Mouse (Mus musculus): ENCODE data around the gene Chmp6. TPM values are rescaled to one million over a fixed set of nuclear protein-coding genes. Genes with fewer than 3 reads are reported as not detected.

The Chmp6 gene
- polyA plus RNA-seq, 1 experiment from 2014 or later, result 89.9 TPM

DNA sequence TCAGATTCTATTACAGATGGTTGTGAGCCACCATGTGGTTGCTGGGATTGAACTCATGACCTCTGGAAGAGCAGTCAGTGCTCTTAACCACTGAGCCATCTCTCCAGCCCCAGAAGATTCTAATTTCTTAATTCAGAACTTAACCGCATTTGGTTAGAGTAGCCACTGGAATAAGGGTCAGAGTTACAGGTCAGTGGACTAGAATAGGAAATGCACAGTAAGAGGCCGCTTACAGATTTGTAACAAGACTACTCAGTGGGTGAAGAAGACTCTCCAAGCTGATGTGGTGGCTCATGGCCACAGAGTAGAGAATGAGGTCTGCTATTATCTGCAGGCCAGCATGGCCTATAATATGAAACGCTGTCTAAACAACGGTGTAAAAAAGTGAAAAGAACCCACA is 10.3 kb upstream of the Chmp6 start:
- 88% methylated on average over 4 of the region's 4 CpGs for WGBS
- DNase-seq (ENCODE audit: low spot score) (no peak), ATAC-seq (no peak)
- H3K4me3 ChIP-seq (ENCODE audit: low read depth, low read length), result no peak overlapping the region
- H3K4me2 ChIP-seq (replicated peaks; ENCODE audit: low read depth, low read length), result no peak overlapping the region
- H3K27ac ChIP-seq (ENCODE audit: low read length), result no peak overlapping the region
- no peak overlapping the region for H3K9ac ChIP-seq (replicated peaks; ENCODE audit: low read depth)
- no peaks in the 10 kb centered on the region for H3K27me3 ChIP-seq (replicated peaks; ENCODE audit: insufficient read depth, low read length)
- no peaks in the 10 kb centered on the region for H3K4me1 ChIP-seq (ENCODE audit: insufficient read depth, low read depth, low read length)
- 0 out of 2 replicates have a peak, but pooled peaks cover 1% of the 10 kb centered on the region for H3K36me3 ChIP-seq (ENCODE audit: insufficient read depth, low read length)
- H3K9me3 ChIP-seq (ENCODE audit: low read length), result no peaks in the 10 kb centered on the region
- TF ChIP-seq EP300 (IDR thresholded peaks at IDR 0.05) (no peak), CTCF (IDR thresholded peaks at IDR 0.05) (no peak)

DNA sequence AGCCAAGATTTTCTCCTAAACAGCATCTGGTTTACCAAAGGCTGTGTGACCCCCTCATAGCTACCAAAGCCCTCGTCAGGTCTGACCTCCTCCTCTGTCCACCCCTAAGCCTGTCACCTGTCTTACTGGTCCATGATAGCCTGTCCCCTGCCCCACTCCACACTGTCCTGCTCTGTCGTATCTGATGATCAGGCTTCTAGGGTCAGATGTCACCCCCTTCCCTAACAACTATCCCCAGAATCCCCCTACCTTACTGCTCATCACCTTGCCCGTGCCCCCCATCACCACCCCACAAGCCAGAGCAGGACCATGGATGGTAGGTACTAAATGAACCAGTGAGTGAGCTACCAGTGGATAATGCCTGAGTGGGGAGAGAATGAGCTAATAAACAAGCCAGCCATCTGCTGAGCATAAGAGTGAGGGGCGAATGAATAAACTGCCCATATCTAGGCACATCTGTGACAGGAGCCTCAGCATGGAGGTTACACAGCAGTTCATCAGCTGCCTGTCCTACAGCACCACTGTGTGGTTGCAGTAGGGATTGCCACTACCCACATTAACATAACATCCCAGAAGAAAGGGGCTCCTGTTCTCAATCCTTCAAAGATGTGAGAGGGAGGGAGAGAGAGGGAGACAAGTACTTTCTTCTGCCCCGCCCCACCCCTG is 8.5 kb upstream of the Chmp6 start:
- H3K9ac ChIP-seq (replicated peaks; ENCODE audit: low read depth), result no peak overlapping the region
- peak; percentile 98 for TF ChIP-seq CTCF (IDR thresholded peaks at IDR 0.05)
- no peak for TF ChIP-seq EP300 (IDR thresholded peaks at IDR 0.05)
- DNase-seq (ENCODE audit: low spot score), result peak; percentile 70

DNA sequence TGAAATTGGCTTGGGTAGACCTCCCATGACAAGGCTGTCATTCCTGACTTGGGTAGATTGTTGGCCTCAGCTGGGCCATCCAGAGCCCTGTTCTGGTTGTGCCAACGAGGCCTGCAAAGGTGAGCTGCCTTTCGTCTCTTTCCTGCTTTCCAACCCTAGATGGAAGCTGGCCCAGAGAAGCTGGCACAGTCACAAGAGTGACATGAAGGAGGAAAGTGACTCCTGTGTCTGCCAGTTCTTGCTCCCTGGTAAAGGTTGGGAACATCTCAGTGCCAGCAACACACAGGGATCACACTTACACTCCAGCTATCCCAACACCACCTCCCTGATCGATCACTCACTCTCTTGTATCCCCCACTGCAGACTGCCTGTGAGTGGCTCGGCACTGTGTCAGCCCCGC is 7.4 kb upstream of the Chmp6 start:
- TF ChIP-seq CTCF (IDR thresholded peaks at IDR 0.05) (no peak), EP300 (IDR thresholded peaks at IDR 0.05) (no peak)
- Histone ChIP-seq H3K36me3 (ENCODE audit: insufficient read depth, low read length) (no peaks in the 10 kb centered on the region), H3K27ac (ENCODE audit: low read length) (no peak overlapping the region), H3K9me3 (ENCODE audit: low read length) (no peaks in the 10 kb centered on the region), H3K4me2 (replicated peaks; ENCODE audit: low read depth, low read length) (no peak overlapping the region), H3K27me3 (replicated peaks; ENCODE audit: insufficient read depth, low read length) (no peaks in the 10 kb centered on the region), H3K4me3 (ENCODE audit: low read depth, low read length) (no peak overlapping the region), H3K9ac (replicated peaks; ENCODE audit: low read depth) (no peak overlapping the region), H3K4me1 (ENCODE audit: insufficient read depth, low read depth, low read length) (no peaks in the 10 kb centered on the region; the same call in 1 of the 2 replicates)
- no peak for DNase-seq (ENCODE audit: low spot score)
- 79% methylated on average over 5 of the region's 5 CpGs for WGBS
- no peak for ATAC-seq

More for the DNA sequence above, 8.5 kb upstream of the Chmp6 start:
- peak; percentile 62 for ATAC-seq
- H3K36me3 ChIP-seq (ENCODE audit: insufficient read depth, low read length), result no peaks in the 10 kb centered on the region
- no peak overlapping the region for H3K27ac ChIP-seq (ENCODE audit: low read length)
- 22% methylated on average over 5 of the region's 5 CpGs for WGBS
- H3K4me3 ChIP-seq (ENCODE audit: low read depth, low read length), result no peak overlapping the region
- H3K27me3 ChIP-seq (replicated peaks; ENCODE audit: insufficient read depth, low read length), result no peaks in the 10 kb centered on the region
- no peak overlapping the region for H3K4me2 ChIP-seq (replicated peaks; ENCODE audit: low read depth, low read length)
- H3K9me3 ChIP-seq (ENCODE audit: low read length), result no peaks in the 10 kb centered on the region
- no peaks in the 10 kb centered on the region; the same call in 1 of the 2 replicates for H3K4me1 ChIP-seq (ENCODE audit: insufficient read depth, low read depth, low read length)

DNA sequence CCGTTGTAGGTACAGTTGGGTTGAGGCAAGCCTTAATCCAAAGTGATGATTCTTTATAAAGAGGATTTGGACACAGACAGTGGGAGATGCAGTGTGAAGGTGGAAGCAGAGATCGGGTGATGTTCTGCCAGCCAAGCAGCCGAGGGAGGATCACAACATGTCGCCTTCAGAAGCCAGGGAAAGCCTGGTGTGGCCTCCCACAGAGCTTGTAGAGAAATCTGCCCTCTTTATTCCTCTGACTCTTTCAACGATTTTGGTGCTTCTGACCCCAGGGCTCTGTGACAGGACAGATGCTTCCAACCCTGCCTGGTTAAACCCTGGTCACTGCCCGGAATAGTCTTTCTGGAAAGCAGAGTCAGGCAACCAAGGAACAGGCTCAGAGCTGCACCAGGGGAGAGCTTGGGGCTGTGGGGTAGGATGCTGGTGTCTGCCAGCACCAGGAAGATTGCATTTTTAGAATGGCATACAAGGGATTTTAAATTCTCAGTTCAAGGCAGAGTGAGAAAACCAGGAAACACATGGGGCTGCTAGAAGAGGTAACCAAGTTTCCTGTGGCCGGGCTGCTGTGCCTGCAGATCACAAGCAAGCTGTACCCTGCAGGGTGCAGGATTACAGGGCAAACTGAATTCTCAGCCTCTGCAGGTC is 6.1 kb upstream of the Chmp6 start:
- Histone ChIP-seq H3K4me3 (ENCODE audit: low read depth, low read length) (no peak overlapping the region), H3K27me3 (replicated peaks; ENCODE audit: insufficient read depth, low read length) (no peaks in the 10 kb centered on the region), H3K27ac (ENCODE audit: low read length) (no peak overlapping the region), H3K36me3 (ENCODE audit: insufficient read depth, low read length) (no peaks in the 10 kb centered on the region), H3K9me3 (ENCODE audit: low read length) (no peaks in the 10 kb centered on the region), H3K9ac (replicated peaks; ENCODE audit: low read depth) (no peak overlapping the region), H3K4me2 (replicated peaks; ENCODE audit: low read depth, low read length) (no peak overlapping the region), H3K4me1 (ENCODE audit: insufficient read depth, low read depth, low read length) (peaks cover under 1% of the 10 kb centered on the region; the same call in 1 of the 2 replicates)
- TF ChIP-seq EP300 (IDR thresholded peaks at IDR 0.05), result no peak
- TF ChIP-seq CTCF (IDR thresholded peaks at IDR 0.05), result no peak
- WGBS, result 40% methylated on average over 7 of the region's 7 CpGs
- ATAC-seq, result no peak
- no peak for DNase-seq (ENCODE audit: low spot score)

DNA sequence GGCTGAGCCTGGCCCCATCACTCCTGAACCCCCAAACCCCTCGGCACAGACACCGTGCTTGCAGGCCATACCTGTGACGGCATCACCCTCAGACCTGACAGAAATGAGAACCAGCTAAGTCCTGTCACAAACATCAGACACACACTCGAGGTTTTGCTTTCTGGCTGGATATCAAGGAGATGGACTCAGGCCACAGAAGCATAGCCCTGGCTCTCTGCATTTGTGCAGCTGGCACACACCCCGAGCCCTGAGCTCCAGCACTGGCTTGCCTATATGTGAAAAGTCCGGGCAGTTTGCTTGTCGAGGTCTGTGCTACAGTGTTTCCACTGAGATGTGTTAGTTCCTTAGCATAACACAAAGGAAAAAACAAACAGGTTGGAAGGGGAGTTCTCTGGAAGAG is 5.5 kb upstream of the Chmp6 start:
- H3K4me1 ChIP-seq (ENCODE audit: insufficient read depth, low read depth, low read length), result peaks cover 6% of the 10 kb centered on the region; the same call in 1 of the 2 replicates
- 50% methylated on average over 7 of the region's 7 CpGs for WGBS
- ATAC-seq (no peak), DNase-seq (ENCODE audit: low spot score) (no peak)
- H3K27me3 ChIP-seq (replicated peaks; ENCODE audit: insufficient read depth, low read length), result no peaks in the 10 kb centered on the region
- H3K36me3 ChIP-seq (ENCODE audit: insufficient read depth, low read length), result no peaks in the 10 kb centered on the region
- TF ChIP-seq EP300 (IDR thresholded peaks at IDR 0.05), result no peak
- no peak for TF ChIP-seq CTCF (IDR thresholded peaks at IDR 0.05)
- H3K27ac ChIP-seq (ENCODE audit: low read length), result no peak overlapping the region
- no peak overlapping the region for H3K4me2 ChIP-seq (replicated peaks; ENCODE audit: low read depth, low read length)
- no peaks in the 10 kb centered on the region for H3K9me3 ChIP-seq (ENCODE audit: low read length)
- no peak overlapping the region for H3K4me3 ChIP-seq (ENCODE audit: low read depth, low read length)
- H3K9ac ChIP-seq (replicated peaks; ENCODE audit: low read depth), result no peak overlapping the region

DNA sequence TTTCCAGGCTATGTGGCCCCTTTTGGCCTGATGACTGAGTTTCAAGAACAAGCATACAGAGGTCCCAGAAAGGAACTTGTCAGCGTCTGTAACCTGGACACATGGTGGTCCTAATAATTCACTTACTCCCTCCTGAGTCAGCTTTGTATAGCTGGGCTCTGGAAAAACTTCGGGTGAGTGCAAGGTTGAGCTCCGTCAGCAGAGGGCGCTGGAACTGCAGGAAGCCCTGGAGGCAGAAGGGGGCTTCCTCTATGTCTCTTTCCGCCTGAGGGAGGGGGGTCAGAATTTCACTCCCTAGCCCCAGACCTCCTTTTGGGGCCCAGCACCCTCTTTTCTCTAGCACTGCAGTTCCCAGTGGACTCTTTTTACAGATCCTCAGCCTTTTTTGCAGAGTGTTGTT is 3.8 kb upstream of the Chmp6 start:
- Histone ChIP-seq H3K27me3 (replicated peaks; ENCODE audit: insufficient read depth, low read length) (no peaks in the 10 kb centered on the region), H3K9ac (replicated peaks; ENCODE audit: low read depth) (no peak overlapping the region), H3K4me1 (ENCODE audit: insufficient read depth, low read depth, low read length) (peaks cover 17% of the 10 kb centered on the region), H3K36me3 (ENCODE audit: insufficient read depth, low read length) (no peaks in the 10 kb centered on the region), H3K4me3 (ENCODE audit: low read depth, low read length) (no peak overlapping the region), H3K4me2 (replicated peaks; ENCODE audit: low read depth, low read length) (peak overlapping the region; percentile 30), H3K27ac (ENCODE audit: low read length) (no peak overlapping the region), H3K9me3 (ENCODE audit: low read length) (no peaks in the 10 kb centered on the region)
- DNase-seq (ENCODE audit: low spot score) (peak; percentile 72), ATAC-seq (no peak)
- 0% methylated on average over 5 of the region's 5 CpGs for WGBS
- TF ChIP-seq CTCF (IDR thresholded peaks at IDR 0.05) (peak; percentile 90), EP300 (IDR thresholded peaks at IDR 0.05) (no peak)

Data from lung, postnatal 0 days (tissue).